Mouse (Mus musculus): ENCODE data around the gene Gnat3.

DNA sequence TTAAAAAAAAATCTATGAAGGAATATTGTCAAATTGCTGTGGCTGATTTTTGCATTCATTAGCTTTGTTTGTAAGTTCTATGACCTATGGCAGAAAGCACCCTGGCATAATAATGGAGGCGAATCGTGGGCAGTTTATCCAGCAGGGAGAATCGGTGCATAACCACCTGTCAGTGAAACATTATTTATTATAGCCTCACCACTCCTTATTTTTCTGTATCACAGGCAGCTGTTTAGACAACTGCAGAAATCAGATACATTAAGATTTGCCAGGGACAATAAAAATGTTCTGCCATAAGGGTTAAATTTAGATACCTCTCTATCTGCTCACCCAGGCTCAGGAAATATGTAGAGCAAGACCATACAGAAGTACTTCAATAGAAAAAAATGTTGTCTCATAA is 22.2 kb downstream of the Gnat3 start:
- no peak for TF ChIP-seq POLR2A (IDR thresholded peaks at IDR 0.05; ENCODE audit: borderline replicate concordance, low read depth, low read length)
- no peak for TF ChIP-seq CTCF (IDR thresholded peaks at IDR 0.05; ENCODE audit: low read depth, low read length)
